7 mouse cellular contexts compared by ENCODE assay signal in the genomic region with DNA sequence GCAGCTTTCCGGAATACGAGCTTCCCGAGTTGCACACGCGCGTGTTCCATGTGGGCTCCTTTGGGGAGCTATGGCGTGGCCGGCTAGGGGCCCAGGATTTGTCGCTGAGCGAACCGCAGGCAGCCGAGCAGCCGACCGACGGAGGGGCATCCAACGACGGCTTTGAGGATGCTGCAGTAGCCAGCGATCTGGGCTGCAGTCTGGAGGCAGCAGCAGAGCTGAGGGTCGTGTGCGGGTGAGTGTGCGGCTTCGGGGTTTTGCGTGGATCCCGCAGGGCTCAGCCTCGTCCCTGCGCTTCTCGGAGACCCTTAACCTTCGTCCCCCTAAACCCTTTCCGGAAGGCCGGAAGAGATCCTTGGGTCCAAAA. TPM values are rescaled to one million over a fixed set of nuclear protein-coding genes. Genes with fewer than 3 reads are reported as not detected.
DNase-seq lines count a peak whose midpoint lies in the region; ATAC-seq lines count a peak whose summit lies in the region.

No protein-coding gene starts in this region.

- peak overlapping the region; percentile 90 for H3K4me3 ChIP-seq in neural tube, embryonic 11.5 days (ENCODE audit: low read depth, low read length)
- H3K4me3 ChIP-seq in forebrain, embryonic 11.5 days (ENCODE audit: low read depth, low read length): peak overlapping the region; percentile 96
- peak overlapping the region; percentile 99 for H3K4me3 ChIP-seq in liver, embryonic 11.5 days (ENCODE audit: low read depth, low read length)
- peak overlapping the region; percentile 98 for H3K4me3 ChIP-seq in stomach, embryonic 15.5 days (replicated peaks)

- H3K4me2 ChIP-seq in neural tube, embryonic 11.5 days (ENCODE audit: low read depth): peak overlapping the region; percentile 51
- peak overlapping the region; percentile 50 for H3K4me2 ChIP-seq in forebrain, embryonic 11.5 days (ENCODE audit: low read depth, low read length, severe bottlenecking)
- peak overlapping the region; percentile 87 for H3K4me2 ChIP-seq in liver, embryonic 11.5 days
- H3K4me2 ChIP-seq in stomach, embryonic 15.5 days: peak overlapping the region; percentile 54

- under 1% methylated on average over 30 of the region's 30 CpGs for WGBS in neural tube, embryonic 11.5 days
- WGBS in forebrain, embryonic 11.5 days: under 1% methylated on average over 30 of the region's 30 CpGs
- WGBS in liver, embryonic 11.5 days: under 1% methylated on average over 30 of the region's 30 CpGs
- under 1% methylated on average over 30 of the region's 30 CpGs for WGBS in stomach, embryonic 15.5 days

- no peaks in the 10 kb centered on the region for H3K27me3 ChIP-seq in neural tube, embryonic 11.5 days (ENCODE audit: control insufficient read depth, insufficient read depth, low read length)
- H3K27me3 ChIP-seq in forebrain, embryonic 11.5 days (ENCODE audit: control insufficient read depth, insufficient read depth, low read length): no peaks in the 10 kb centered on the region
- no peaks in the 10 kb centered on the region for H3K27me3 ChIP-seq in liver, embryonic 11.5 days (replicated peaks; ENCODE audit: control insufficient read depth, insufficient read depth, low read length)
- H3K27me3 ChIP-seq in stomach, embryonic 15.5 days (replicated peaks): no peaks in the 10 kb centered on the region

- H3K36me3 ChIP-seq in neural tube, embryonic 11.5 days (ENCODE audit: control insufficient read depth, insufficient read depth, low read length): no peaks in the 10 kb centered on the region
- H3K36me3 ChIP-seq in forebrain, embryonic 11.5 days (ENCODE audit: control insufficient read depth, insufficient read depth, low read length): peaks cover under 1% of the 10 kb centered on the region; the same call in 1 of the 2 replicates
- no peaks in the 10 kb centered on the region for H3K36me3 ChIP-seq in liver, embryonic 11.5 days (ENCODE audit: control insufficient read depth, insufficient read depth, low read length)
- H3K36me3 ChIP-seq in stomach, embryonic 15.5 days: no peaks in the 10 kb centered on the region

- no peaks in the 10 kb centered on the region for H3K9me3 ChIP-seq in neural tube, embryonic 11.5 days (ENCODE audit: control insufficient read depth, low read length)
- peaks cover 4% of the 10 kb centered on the region; the same call in 1 of the 2 replicates for H3K9me3 ChIP-seq in forebrain, embryonic 11.5 days (ENCODE audit: control insufficient read depth, low read length)
- H3K9me3 ChIP-seq in liver, embryonic 11.5 days (ENCODE audit: control insufficient read depth, low read length): no peaks in the 10 kb centered on the region
- no peaks in the 10 kb centered on the region for H3K9me3 ChIP-seq in stomach, embryonic 15.5 days

- H3K9ac ChIP-seq in neural tube, embryonic 11.5 days (ENCODE audit: low read length): peak overlapping the region; percentile 93
- H3K9ac ChIP-seq in forebrain, embryonic 11.5 days (ENCODE audit: low read length): peak overlapping the region; percentile 92
- peak overlapping the region; percentile 92 for H3K9ac ChIP-seq in liver, embryonic 11.5 days (ENCODE audit: low read depth, low read length)
- H3K9ac ChIP-seq in stomach, embryonic 15.5 days: peak overlapping the region; percentile 93

- no peak for DNase-seq in neural tube, embryonic 11.5 days (ENCODE audit: low spot score)
- no peak for DNase-seq in neural tube, embryonic 10.5 days (ENCODE audit: extremely low spot score, low spot score)
- DNase-seq in forebrain, embryonic 11.5 days (ENCODE audit: low spot score): no peak
- DNase-seq in liver, embryonic 11.5 days (ENCODE audit: low spot score): no peak
- no peak for DNase-seq in kidney, postnatal 10 days

- 0 out of 2 replicates have a peak, but pooled peaks cover 4% of the 10 kb centered on the region for H3K4me1 ChIP-seq in neural tube, embryonic 11.5 days (ENCODE audit: control insufficient read depth, insufficient read depth, low read length)
- H3K4me1 ChIP-seq in forebrain, embryonic 11.5 days (replicated peaks; ENCODE audit: control insufficient read depth, insufficient read depth, low read length): no peaks in the 10 kb centered on the region
- peaks cover 6% of the 10 kb centered on the region; the same call in 1 of the 2 replicates for H3K4me1 ChIP-seq in liver, embryonic 11.5 days (replicated peaks; ENCODE audit: control insufficient read depth, insufficient read depth, low read length)
- H3K4me1 ChIP-seq in stomach, embryonic 15.5 days: no peaks in the 10 kb centered on the region

- peak overlapping the region; percentile 60 for H3K27ac ChIP-seq in neural tube, embryonic 11.5 days (ENCODE audit: low read depth, low read length)
- H3K27ac ChIP-seq in forebrain, embryonic 11.5 days (ENCODE audit: low read depth, low read length): peak overlapping the region; percentile 37
- H3K27ac ChIP-seq in liver, embryonic 11.5 days (ENCODE audit: low read depth, low read length): peak overlapping the region; percentile 58; the same call in 1 of the 2 replicates
- H3K27ac ChIP-seq in stomach, embryonic 15.5 days: peak overlapping the region; percentile 70

- no peak; the same call in 1 of the 2 replicates for ATAC-seq in neural tube, embryonic 11.5 days (ENCODE audit: insufficient read depth, low FRiP score, low TSS enrichment)
- peak; percentile 66; the same call in 1 of the 2 replicates for ATAC-seq in forebrain, embryonic 11.5 days (replicated peaks; ENCODE audit: low FRiP score)
- peak; percentile 63; the same call in 1 of the 2 replicates for ATAC-seq in liver, embryonic 11.5 days (replicated peaks; ENCODE audit: low FRiP score)
- ATAC-seq in stomach, embryonic 15.5 days (ENCODE audit: insufficient read depth, low FRiP score, low read depth): no peak; the same call in 1 of the 2 replicates
- ATAC-seq in activated CD4-positive, CD25-positive, alpha-beta regulatory T cell, adult 4 months: no peak

RNA-seq across cellular contexts. Expression of gene Snapc3, which starts 0.3 kb away (rescaled TPM):
- polyA plus RNA-seq in neural tube, embryonic 11.5 days (2014; fragmentation: Nextera tagmentation; extraction: Ambion mirVana): 77.8 and 78.4 TPM in 2 replicates
- 72.1 and 73.4 TPM in 2 replicates for polyA plus RNA-seq in forebrain, embryonic 11.5 days (2014; fragmentation: Nextera tagmentation; extraction: Ambion mirVana)
- 31.1 and 32.8 TPM in 2 replicates for polyA plus RNA-seq in liver, embryonic 11.5 days (2014; fragmentation: Nextera tagmentation; extraction: Ambion mirVana)
- polyA plus RNA-seq in stomach, embryonic 15.5 days (2015; fragmentation: Nextera tagmentation; extraction: Ambion mirVana): 33.6 and 37.9 TPM in 2 replicates
- polyA plus RNA-seq in activated CD4-positive, CD25-positive, alpha-beta regulatory T cell, adult 4 months (2017; shearing (Covaris generic)): 10 to 100 TPM; 47.6 to 48.5 TPM

Comparison
In these comparisons a context has a peak if more than half of its experiments do, and no peak if none do; other contexts are left out.
1. ATAC-seq: peak in forebrain, embryonic 11.5 days (single experiment) and liver, embryonic 11.5 days (single experiment); none in neural tube, embryonic 11.5 days (single experiment), stomach, embryonic 15.5 days (single experiment) and activated CD4-positive, CD25-positive, alpha-beta regulatory T cell, adult 4 months (single experiment).
2. Peak in every context shown above with its lines, with median percentiles within 50 percentile points of each other: H3K27ac ChIP-seq, H3K4me2 ChIP-seq, H3K4me3 ChIP-seq and H3K9ac ChIP-seq.